Mouse (Mus musculus) spleen, adult 12 weeks (tissue): ENCODE measurements around the gene Rab3b.

ENCODE experiments used
- DNase-seq: peaks from one replicate; pipeline ENCODE4 v3.0.0; 2022; ENCODE audit warnings: low spot score

Gene Rab3b

DNA sequence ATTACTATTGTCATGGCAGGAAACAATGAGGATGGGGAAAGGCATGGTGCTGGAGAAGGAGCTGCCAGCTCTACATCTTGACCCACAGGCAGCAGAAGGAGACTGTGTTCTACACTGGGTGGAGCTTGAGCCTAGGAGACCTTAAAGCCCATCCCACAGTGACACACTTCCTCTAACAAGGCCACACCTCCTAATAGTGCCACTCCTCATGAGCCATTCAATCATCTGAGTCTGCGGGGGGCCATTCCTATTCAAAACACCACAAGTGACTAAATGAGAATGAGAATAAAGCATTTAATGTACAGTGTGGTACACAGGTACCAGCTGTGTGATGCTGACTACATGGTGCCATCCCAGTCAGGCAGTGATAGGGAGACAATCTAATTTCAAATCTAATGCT, 71.3 kb downstream of the Rab3b start:
- no peak for DNase-seq

DNA sequence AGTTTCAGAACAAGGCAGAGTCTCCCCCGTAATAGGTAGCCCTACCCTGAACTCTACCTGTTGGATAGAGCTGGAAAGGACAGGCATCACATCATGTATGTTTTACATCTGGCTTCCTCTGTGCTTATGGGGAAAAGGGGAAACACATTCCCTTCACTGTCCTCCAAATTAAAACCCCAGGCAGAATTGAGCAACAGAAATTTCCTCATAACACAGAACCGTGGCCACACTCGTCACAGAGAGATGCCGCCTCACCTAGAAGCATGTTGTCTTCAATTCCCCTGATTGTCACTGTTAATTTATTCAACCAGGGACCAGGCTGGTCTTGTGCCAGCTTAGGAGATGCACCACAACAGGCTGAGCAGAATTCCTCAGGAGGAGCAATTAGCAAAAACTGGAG, 72.8 kb downstream of the Rab3b start:
- no peak for DNase-seq

DNA sequence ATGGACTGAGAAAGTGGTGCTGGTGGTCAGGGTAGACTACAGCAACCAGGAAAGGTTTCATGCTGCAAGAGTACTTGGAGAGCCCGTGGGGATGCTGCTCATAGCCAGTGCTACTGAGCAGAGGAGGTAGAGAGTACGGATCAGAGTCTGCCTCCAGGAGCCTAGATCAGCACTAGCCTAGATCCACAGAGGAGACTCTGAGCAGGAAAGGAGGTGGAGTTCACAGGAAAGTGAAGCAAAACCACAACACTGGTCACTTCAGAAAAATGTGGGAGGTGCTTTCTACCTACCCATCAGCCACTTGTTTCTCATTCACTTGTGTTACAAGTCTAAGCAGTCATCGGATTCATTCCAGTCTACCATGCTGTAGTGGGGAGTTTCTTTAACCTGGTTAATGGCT, 80.8 kb downstream of the Rab3b start:
- DNase-seq, result no peak

DNA sequence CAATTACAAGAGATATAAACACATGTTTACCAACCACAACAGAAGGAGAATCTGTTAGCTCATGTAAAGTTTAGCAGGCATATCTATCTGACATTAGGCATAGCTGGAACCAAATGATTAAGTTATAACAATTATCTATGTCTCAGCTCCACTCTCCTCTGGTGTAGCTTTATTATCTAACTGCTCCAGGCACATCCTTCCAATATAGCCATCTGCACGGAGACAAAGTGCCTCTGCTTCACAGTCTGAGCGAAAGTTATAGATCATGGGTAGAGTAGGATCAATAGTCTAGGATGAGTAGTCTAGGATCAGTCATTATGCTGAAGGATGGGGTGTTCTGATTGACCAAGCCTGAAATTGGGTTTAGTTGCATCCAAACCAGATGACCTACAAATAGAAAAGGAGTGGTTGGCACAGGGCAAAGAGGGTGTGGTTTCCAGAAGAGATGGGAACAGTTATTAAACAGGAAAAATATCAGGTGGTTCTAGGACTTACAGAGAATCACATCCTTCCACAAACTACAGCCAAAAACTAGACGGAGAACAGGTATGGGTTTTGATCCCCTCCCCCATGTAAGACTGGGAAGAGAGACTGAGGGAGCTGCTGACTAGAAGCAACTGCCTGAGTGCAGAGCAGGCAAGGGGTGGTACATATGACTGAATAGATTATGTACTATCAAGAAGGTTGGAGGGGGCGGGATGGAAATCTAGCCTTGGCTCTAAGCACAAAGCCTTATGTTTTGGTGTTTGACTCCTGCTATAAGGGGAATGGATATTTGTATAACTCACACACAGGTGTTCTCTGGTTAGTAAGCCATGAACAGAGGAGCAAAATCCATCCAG, 82.0 kb downstream of the Rab3b start:
- peak; percentile 12 for DNase-seq

DNA sequence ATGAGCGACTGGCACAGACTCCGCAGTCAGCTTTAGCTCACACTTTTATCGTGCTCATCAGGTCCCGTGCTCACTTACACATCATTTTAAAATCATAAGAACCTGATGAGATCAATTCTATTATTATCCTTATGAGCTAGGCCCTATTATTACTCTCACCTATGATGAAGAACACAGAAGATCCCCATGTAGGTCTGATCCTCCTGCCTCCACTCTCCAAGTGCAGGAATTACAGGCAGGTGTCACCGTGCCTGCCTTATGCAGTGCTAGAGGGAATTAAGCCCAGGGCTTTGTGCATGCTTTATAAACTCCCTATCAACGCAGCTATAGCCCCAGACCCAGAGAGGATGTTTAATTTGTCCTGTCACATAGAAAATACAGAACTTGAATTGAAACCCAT, 84.2 kb downstream of the Rab3b start:
- DNase-seq, result no peak

DNA sequence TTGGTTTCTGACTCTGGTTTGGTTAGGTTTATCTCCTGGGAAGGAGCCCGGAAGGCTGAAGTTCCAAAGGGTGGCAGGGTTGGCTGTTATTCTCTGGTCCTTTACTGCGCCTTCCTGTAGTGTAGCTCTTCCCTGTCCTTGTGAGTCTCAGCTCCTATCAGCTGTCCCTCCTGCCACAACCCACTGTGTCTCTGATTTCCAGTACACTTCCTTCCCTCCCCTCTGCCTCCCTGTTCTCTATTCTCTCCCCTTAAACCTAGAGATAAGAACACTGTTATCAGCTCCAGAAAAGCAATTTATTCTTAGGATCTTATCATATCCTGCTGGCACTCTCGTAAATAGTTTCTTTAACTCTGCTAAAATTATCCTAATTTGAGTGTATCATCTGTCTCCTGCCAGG, 90.7 kb downstream of the Rab3b start:
- DNase-seq, result no peak

DNA sequence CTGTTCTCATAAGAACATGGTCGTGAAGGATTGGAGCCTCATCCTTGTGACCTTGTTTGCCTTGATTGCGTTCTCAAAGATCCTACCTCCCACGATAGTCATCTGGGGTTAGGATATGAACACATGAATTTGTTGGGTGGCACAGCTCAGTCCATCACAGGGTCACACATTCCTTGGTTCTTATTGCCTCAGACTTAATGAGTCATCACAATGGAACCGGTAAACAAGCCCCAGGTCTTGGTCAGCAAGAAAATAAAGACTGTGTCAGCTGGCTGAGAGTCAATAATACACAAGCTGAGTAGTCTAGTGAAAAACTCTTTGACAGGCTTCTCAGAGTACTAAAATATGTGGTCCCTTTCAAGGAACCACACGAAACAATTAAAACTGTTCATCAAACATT, 92.2 kb downstream of the Rab3b start:
- no peak for DNase-seq

DNA sequence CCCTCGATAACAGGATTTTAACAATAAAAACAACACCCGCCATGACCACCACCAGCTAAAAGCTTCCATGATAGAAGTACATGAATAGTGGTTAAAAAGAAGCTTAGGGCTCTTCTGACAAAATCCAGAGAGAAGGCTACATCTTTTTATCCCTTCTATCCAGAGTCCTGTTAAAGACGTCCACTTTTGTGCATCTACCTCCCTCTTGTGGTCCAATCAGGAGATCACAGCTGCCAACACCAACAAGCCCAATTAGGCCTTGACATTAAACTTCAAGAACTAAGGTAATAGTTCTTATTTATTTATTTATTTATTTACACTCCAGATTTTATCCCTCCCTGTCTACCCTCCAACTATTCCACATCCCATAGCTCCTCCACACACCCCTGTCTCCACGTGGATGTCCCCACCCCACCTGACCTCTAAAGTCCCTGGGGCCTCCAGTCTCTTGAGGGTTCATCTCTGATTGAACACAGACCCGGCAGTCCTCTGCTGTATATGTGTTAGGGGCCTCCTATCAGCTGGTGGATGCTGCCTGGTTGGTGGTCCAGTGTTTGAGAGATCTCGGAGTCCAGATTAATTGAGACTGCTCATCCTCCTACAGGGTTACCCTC, 97.7 kb downstream of the Rab3b start:
- peak; percentile 22 for DNase-seq

DNA sequence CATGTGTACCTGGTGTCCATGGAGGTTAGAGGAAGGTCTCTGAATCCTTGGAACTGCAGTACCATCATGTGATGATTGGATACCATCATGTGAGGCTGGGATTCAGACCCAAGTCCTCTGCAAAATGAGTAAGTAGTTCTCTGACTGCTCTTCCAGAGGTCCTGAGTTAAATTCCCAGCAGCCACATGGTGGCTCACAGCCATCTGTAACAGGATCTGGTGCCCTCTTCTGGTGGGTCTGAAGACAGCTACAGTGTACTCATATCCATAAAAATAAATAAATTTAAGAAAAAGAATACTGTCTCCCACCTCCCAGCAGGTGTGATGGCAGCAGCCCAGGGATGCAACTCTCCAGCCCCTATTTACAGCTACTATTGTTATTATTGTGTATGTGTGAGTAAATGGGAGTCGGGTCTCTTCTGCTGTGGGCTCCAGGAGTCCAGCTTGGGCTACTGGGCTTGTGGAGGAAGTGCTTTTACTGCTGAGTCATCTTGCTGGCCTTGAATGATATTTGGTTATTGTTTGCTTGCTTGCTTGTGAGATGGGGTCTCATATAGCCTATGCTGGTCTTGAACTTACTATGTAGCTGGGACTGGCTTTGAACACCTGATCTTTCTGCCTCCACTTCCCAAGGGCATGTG, 108.1 kb downstream of the Rab3b start:
- DNase-seq, result no peak

DNA sequence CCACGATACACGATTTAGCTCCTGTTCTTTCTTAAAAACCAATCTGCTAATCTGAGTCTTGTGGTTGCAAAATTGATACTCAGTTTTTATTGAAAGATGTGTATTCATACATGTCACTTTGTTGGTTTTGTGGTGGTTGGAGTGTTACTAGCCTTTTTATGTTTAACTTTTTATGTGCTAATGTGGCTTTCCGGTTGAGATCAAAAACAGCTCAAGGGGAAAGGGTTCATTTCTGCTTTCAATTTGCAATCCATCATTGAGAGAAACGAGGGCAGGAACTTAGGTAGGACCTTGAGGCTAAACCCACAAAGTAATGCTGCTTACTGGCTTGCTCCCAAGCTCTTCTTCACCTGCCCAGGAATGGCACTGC, 108.6 kb downstream of the Rab3b start:
- no peak for DNase-seq

DNA sequence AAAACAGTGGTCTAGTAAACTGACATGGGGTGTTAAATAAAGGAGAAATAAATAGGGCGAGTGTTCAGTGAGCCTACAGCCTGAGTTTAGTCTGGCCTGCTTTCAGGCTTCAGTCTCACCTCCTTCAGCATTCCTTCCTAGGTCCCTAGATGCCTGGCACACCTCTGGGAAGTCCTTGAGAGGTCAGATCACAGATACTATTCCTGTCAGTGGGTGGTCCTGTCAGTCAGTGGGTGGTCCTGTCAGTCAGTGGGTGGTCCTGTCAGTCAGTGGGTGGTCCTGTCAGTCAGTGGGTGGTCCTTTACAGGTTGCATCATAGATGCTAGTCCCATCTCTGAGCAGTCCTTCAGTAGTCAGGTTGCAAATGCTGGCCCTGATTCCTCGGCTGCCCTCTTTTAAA, 110.6 kb downstream of the Rab3b start:
- DNase-seq, result no peak

DNA sequence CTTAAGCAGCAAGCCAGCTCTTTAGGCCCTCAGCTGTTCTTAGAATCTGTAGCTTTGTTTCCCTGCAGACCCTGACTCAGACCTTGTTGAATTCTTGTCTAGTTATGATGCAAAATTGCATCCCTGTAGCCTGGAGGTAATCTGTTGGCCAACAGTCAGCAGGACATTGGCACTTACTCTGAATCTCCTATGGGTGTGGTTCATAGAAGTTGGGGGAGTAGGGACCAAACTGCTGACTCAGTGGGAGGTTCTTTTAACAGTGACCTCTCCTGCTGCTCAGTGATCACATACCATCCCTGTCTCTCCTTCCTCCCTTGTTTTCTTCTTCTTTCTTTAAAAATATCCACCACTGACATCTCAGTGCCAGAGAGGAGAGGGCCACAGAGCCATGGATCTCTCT, 111.2 kb downstream of the Rab3b start:
- DNase-seq, result peak; percentile 24

DNA sequence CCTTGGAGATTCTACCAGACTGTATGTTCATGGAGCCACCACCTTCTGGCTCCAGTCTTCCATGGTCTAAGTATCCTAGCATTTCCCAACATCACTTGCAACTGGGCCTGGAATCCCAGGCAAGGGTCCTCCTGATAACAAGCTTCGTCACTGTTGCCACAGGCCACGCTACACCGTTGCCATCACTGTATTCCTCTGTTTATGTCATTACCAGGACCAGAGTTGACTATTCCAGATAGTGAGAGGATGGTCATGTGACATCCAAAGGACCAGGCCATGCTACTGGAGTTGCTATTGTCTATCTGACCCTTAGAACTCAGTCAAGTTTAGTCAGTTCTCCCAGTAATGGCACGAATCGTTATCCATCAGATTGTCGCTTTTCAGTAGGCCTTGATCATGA, 111.7 kb downstream of the Rab3b start:
- DNase-seq, result no peak

DNA sequence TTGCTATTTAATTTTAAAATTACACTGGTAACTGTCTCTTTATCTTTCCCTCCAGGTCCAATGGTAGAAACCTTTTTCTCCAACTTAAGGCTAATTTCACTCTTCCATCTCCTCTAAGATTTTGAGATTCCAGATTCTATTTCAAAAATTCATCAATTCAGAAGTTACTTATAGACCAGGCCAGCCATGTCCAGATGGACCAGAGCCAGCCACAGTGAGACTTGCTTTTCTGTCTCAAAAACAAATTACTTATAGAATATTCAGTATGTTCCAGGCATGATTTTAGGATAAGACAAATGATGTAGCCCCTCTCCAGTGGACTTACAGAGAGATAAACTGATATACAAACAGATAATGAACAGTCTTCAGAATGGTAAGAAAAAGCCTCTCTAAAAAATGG, 112.9 kb downstream of the Rab3b start:
- no peak for DNase-seq
